Mouse (Mus musculus) C3H10T1/2 (cell line): ENCODE results near the gene Btnl10. TPM values are rescaled to one million over a fixed set of nuclear protein-coding genes. Genes with fewer than 3 reads are reported as not detected.

Experiments
- polyA plus RNA-seq, 2 experiments: library from polyadenylated mRNA; unstranded; fragments of >200 nt; fragmentation: generic; extraction: Trizol; gene quantifications; one replicate each; pipeline ENCODE4 v1.2.1; 2012; ENCODE audit warnings: missing spikeins in 2 of 2

The Btnl10 gene
- polyA plus RNA-seq = not detected

GRCm38 (mm10) chr11:58917745-58918366 lies at the start of gene Btnl10:
Gene Btnl10, plus strand, starts transcription at chr11:58917908.

GRCm38 (mm10) chr11:58903511-58904409 lies 13.9 kb upstream of the Btnl10 start, which contains the start of gene Zfp39:
Gene Zfp39, minus strand, starts transcription at chr11:58904225.

GRCm38 (mm10) chr11:58938322-58939087 lies 20.8 kb downstream of the Btnl10 start, which contains the start of gene Rnf187:
Gene Rnf187, minus strand, starts transcription at chr11:58938916.

GRCm38 (mm10) chr11:58948542-58949479 lies 31.1 kb downstream of the Btnl10 start, which contains the start of gene Hist3h2ba:
Gene Hist3h2ba, plus strand, starts transcription at chr11:58948920.

GRCm38 (mm10) chr11:58954420-58955142 lies 36.9 kb downstream of the Btnl10 start, which contains the start of the genes Hist3h2a and Trim17:
Gene Hist3h2a, plus strand, starts transcription at chr11:58954685.
Gene Trim17, plus strand, starts transcription at chr11:58954685.

Other genes starting within 250 kb of the Btnl10 start
- not detected for gene Olfr320, start 236.8 kb upstream of the Btnl10 start, polyA plus RNA-seq
- not detected for gene Olfr319, start 218.7 kb upstream of the Btnl10 start, polyA plus RNA-seq
- not detected for gene Olfr318, start 193.9 kb upstream of the Btnl10 start, polyA plus RNA-seq
- not detected for gene Olfr317, start 178.7 kb upstream of the Btnl10 start, polyA plus RNA-seq
- not detected for gene Olfr316, start 165.2 kb upstream of the Btnl10 start, polyA plus RNA-seq
- gene Olfr315, start 144.7 kb upstream of the Btnl10 start, polyA plus RNA-seq = not detected
- not detected for gene Olfr314, start 135.0 kb upstream of the Btnl10 start, polyA plus RNA-seq
- not detected for gene Fam183b, start 115.9 kb upstream of the Btnl10 start, polyA plus RNA-seq
- not detected for gene Olfr313, start 102.9 kb upstream of the Btnl10 start, polyA plus RNA-seq
- not detected for gene Olfr312, start 88.7 kb upstream of the Btnl10 start, polyA plus RNA-seq
- not detected for gene Olfr311, start 78.7 kb upstream of the Btnl10 start, polyA plus RNA-seq
- gene Gm12258, start 70.8 kb upstream of the Btnl10 start, polyA plus RNA-seq = 1 to 10 TPM in 1 of 2 experiments, under 1 TPM in 1; 0.11 to 2.9 TPM
- gene 2810021J22Rik, start 50.7 kb upstream of the Btnl10 start, polyA plus RNA-seq = 1 to 10 TPM in 1 of 2 experiments, under 1 TPM in 1; 0.29 to 1.5 TPM
- gene Zfp39, start 13.7 kb upstream of the Btnl10 start, polyA plus RNA-seq = 1 to 10 TPM in 1 of 2 experiments, under 1 TPM in 1; 0.09 to 1.9 TPM
- gene Rnf187, start 21.0 kb downstream of the Btnl10 start, polyA plus RNA-seq = 100 to 1,000 TPM; 296 to 362 TPM
- under 1 TPM; 0.05 to 0.38 TPM for gene Hist3h2ba, start 31.0 kb downstream of the Btnl10 start, polyA plus RNA-seq
- gene Hist3h2a, start 36.8 kb downstream of the Btnl10 start, polyA plus RNA-seq = 10 to 100 TPM in 1 of 2 experiments, 1 to 10 TPM in 1; 3.7 to 31.0 TPM
- under 1 TPM; 0.05 to 0.61 TPM for gene Trim17, start 36.8 kb downstream of the Btnl10 start, polyA plus RNA-seq
- 10 to 100 TPM in 1 of 2 experiments, 1 to 10 TPM in 1; 6.5 to 24.8 TPM for gene Trim11, start 60.2 kb downstream of the Btnl10 start, polyA plus RNA-seq
- under 1 TPM; 0.01 to 0.12 TPM for gene Obscn, start 218.5 kb downstream of the Btnl10 start, polyA plus RNA-seq
- gene Iba57, start 245.8 kb downstream of the Btnl10 start, polyA plus RNA-seq = 1 to 10 TPM; 2.6 to 3.3 TPM